Mouse (Mus musculus): ENCODE measurements around the gene Rchy1. TPM values are rescaled to one million over a fixed set of nuclear protein-coding genes. Genes with fewer than 3 reads are reported as not detected.

The Rchy1 gene
- polyA plus RNA-seq (2012; rRNA removed): 55.7 and 61.1 TPM in 2 replicates

GRCm38 (mm10) chr5:91962639-91963440 is at the start of gene Rchy1:
Gene Rchy1, minus strand, starts transcription at chr5:91963068.

DNA sequence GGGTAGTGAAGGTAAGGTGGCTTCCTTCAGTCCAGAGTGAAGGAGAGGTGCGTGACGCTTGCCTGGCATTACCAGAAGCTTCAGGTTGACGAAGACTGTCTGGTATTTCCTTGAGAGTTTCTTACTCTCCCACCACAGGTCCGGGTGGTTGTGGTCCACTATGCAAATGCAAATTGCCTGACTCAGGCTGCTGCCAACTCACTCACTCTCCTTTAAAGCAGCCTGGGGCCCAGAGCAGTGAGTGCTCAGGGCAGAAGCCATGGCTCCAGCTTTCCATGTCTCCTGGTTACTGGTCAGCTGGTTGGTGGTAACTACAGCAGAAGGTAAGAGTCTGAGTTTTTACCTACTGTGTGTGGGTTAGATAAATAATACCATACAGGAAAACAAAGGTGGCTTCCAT is 24.4 kb upstream of the Rchy1 start, which contains the start of gene Odaph:
Gene Odaph (plus strand): TSS at position 240 of the 400 bp plus-strand sequence.

Other genes starting within 250 kb of the Rchy1 start
- 0.07 and 0.24 TPM in 2 replicates for gene Odaph, start 24.4 kb upstream of the Rchy1 start, polyA plus RNA-seq (2012; rRNA removed)
- 3.6 and 3.8 TPM in 2 replicates for gene Cdkl2, start 80.8 kb upstream of the Rchy1 start, polyA plus RNA-seq (2012; rRNA removed)
- 126 and 139 TPM in 2 replicates for gene G3bp2, start 120.7 kb upstream of the Rchy1 start, polyA plus RNA-seq (2012; rRNA removed)
- gene Uso1, start 174.9 kb upstream of the Rchy1 start, polyA plus RNA-seq (2012; rRNA removed): 45.0 and 46.4 TPM in 2 replicates

Measured in central nervous system, embryonic 14 days (tissue).